Mouse (Mus musculus) urinary bladder, postnatal 14 days (tissue): Measurements from ENCODE around the gene Chil1.
A peak's percentile ranks its signal among the peaks of the same experiment; 100 is the strongest.

ENCODE experiments used
- DNase-seq: peaks from one replicate; pipeline ENCODE4 v3.0.0; 2021; ENCODE audit warnings: low spot score

Chil1 gene

DNA sequence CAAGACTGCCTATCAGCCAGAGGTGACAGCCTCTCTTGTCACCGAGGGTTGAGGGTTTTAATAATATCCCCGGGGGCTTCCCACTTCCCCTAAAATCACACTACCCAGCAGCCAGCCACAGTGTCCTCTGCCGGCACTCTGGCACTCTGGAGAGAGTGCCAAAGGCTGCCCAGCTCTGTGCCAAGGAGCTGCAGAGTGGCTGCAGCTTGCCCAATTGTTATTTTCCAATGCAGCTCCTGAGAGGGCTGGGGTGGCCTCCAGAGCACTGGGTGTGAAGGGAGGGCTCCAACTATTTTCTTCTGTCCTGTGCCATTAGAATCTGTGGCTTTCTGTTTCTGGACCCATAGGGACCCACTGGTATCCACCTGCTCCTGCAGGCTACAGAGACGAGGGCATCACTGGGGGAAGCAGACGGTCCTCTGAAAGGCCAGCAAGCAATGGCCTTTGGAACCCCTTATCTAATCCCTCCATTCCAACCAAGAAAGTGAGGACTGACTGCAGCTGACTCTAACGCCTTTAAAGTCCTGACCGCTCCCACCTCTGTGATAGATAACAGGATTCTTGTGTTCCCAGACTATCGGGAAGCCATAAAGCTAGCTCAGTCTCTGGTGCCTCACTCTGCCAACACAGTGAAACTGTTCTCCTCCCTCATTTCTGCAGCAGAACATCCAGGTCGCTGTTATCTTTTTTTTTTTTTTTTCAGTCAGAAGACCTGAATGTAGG, 23.5 kb downstream of the Chil1 start:
- DNase-seq: no peak

DNA sequence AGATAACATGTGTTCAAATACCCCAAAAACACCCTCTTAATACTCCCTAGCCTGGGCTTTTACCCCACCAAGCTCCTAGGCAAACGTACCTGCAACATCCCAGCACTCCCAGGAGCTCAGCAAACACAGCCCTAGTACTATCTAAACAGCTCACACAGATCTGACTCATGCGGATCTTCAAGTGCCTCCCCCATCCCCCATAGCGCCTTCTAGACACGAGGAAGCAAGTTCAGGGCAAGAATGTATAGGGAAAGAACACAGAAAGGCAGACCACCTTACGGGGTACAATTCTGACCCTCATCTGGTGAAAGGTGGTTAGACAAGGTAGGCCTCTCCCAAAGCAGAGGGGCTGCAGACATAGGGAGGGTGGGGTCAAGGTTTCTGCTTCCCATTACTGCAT, 24.1 kb downstream of the Chil1 start:
- peak; percentile 32 for DNase-seq

DNA sequence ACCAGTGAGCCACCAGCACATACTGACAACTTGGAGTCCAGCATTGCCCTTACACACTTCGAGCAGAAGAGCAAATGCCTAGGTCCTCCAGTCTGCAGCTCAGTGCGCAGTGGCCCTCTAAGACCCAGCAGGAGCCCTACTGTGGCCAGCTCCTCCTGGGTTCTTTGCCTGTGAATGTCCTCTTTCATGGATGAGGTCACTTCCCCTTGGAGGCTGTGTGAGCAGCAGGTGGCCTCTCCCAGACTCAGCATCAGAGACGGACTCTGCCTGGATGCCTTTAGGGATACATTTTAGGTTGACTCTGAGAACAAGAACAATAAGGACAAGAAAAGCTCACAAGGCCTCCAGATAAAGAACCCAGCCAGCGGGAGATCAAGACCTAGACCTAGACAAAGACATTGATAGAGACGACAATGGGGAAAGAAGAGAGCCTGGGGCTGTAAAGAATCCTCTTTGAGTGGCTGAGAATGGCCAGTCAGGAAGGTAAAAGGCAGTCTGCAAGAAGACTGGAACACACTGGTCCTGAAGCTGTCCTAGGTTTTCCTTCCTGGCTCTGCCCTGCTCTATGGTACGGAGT, 28.3 kb downstream of the Chil1 start:
- no peak for DNase-seq

DNA sequence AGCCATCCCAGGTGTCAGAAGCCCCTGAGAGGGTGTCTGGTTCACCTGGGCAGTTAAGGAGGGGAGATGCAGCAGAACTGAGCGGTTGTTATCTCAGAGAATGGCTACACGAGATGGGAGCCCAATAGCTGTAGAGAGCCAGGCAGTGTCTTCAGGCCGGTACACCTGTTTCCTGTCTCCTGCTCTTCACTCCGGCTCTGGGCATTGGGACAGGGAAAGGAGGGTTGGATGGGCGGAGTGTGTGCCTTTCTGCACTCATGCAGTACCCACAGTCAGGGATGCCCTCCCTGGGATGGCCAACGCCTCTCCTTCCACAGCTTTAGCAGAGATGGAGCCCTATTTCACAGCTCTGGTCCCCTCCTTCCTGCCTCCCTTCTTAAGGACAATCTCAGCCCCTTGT, 29.1 kb downstream of the Chil1 start:
- DNase-seq: no peak

DNA sequence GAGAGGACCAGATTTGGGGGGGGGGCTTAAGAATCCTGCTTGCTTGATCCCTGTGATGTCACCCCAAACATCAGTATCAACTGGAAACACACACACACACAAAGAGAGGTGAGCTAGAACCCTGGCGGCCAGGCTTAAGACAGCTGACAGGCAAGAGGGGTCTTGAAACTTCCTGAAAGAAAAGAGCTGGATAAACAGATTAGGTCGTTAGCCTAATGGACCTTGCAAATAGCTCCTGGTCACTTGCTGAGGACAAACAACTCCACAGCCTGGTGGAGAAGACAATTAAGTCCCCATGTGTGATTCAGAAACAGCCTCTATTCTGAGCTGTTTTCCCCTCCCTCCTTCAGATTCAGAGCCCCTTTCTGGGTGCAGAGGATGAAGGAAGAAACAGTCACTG, 29.7 kb downstream of the Chil1 start:
- no peak for DNase-seq

DNA sequence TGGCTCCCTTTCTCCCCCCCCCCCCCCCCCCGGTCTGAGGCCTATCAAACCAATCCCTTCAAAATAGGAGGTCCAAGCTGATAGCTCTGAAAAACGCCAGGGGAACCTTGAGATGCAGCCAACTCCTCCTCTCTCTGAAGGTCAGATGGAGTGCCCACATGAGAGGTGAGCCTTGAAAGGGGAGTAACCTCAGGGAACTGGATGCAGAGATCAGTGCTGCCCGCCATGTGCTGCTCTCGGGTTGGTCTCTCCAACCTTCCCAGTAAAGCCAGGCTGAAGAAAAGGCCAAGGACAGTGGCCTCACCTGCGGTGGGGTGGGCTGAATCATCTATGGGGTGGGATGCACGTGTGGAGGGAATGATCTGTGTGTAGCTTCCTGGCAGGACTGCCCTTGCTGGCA, 30.4 kb downstream of the Chil1 start:
- DNase-seq: no peak

DNA sequence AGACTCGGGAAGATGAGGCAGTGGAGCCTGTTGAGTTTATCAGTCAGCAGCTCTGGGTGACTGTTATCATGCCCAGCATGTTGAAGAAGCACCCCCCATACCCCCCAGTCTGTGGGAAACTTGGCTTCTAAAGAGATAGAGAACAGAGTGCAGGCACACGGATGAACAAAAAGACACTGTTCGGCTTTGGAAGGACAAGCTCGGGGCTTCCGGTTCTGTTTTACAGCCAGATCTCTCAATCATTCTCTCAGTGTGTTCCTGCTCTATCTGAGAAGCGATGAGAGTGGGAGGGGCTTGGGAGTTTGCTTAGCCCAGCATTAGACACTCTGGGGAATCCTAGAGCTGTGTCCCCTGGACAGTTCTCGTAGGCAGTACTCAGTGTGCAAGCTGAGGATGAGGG, 31.4 kb downstream of the Chil1 start:
- no peak for DNase-seq

DNA sequence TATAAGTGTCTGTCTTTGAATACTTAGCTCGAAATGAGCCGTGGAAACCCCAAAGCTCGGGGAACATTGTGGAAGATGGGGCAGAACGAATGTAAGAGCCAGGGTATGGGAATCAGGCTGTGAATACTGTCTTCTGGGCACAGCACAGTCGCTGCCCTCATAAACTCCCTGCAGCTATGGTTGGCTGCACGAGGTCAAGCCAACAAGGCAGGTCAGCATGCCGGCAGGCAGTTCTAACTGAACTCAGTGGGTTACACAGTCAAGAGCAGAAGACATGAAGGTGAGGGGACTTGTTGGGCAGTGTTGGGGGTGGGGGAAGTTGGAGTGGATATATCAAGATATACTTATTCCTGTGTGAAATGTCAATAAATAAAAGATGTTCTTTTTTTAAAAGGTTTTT, 33.1 kb downstream of the Chil1 start:
- DNase-seq: no peak

DNA sequence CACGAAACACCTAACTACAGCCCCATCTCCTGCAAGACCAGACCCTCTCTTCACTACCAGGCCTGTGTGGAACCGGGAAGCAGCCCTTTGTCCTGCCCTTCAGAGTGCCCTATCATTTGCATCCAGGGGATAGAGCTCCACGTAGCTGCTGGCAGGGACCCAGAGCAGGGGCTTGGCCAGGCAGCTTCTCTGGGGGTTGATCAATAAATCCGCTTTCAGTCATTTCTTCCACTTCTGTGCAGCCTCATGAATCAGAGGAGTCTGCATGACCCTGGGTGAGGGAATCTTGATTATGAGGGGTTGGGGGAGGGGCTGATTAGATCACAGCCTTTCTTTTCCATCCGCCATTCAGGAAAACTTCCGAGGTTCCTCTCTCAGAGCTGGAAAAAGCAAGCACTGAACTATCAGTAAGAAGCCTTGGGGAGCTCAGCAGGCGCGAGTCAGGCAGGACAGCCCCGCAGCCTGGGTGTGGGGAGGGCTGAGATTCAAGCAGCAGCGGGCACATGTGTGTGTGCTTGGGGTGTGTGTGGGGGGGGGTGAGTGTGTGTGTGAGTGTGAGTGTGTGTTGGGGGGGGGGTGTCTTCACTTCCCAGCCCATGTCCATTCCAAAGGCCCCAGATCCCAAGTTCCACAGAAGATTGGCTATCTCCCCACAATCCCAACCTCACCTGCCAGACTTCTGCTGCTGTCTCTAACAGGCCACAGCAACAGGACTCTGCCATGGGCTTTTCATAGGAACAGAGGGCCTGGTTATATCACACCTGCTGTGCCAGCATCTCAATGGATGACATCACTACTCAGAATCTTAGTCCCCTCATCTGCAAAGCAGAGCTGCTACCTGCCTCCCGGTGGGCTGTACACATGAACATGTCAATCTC, 34.0 kb downstream of the Chil1 start:
- no peak for DNase-seq

DNA sequence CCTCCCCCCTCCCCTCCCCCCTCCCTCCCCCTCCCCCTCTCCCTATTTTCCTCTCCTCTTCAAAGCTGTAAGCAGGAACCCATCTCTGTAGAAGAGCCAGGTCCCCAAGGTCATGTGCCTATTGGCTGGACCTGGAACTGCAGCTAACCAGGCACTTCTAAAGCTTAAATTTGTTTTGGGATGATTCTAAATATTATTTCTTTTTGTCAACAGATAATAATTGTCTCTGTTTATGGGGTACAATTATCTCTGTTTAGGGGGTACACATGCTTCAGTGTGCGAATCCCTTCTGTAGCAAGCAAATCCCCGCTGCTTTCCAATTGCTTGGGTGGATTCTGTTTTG, 34.6 kb downstream of the Chil1 start:
- no peak for DNase-seq

DNA sequence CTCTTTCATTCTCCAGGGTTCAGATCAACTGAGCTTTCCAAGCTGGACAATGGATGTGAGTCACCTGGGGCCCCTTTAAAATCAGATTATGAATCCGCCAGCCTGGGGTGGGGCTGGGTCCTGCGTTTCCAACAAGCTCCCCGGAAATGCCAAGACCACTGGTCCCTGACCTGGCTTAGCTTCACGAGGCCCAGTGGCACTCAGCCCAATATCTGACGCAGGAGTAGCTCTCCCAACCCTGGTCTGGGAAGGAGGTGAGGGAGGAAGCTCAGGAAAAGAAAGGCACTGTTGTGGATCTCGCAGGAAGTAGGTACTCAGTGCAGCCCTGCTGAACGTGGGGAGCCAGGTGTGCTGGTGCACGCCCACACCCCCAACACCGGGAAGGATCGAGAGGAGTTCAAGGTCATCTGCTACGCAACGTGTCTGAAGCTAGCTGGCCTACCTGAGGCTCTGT, 35.1 kb downstream of the Chil1 start:
- DNase-seq: peak; percentile 64

DNA sequence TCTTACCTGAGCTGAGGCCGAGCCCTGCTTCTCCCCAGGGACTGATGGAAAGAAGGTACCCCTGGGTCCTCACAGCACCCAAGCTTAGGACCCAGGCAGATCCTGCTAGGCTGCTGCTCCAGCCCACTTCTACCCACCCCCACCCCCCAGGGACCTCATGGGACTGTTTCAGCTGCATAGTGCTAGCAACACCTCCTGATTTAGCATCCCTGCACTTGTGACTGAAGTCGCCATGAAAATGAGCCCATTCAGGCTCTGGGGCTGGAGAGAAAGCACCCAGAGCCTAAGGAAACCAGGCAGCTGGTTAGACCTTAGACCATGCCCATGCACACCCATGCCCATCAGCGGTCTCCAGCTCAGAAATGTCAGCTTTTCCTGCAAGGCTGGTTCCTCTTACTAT, 36.0 kb downstream of the Chil1 start:
- no peak for DNase-seq

DNA sequence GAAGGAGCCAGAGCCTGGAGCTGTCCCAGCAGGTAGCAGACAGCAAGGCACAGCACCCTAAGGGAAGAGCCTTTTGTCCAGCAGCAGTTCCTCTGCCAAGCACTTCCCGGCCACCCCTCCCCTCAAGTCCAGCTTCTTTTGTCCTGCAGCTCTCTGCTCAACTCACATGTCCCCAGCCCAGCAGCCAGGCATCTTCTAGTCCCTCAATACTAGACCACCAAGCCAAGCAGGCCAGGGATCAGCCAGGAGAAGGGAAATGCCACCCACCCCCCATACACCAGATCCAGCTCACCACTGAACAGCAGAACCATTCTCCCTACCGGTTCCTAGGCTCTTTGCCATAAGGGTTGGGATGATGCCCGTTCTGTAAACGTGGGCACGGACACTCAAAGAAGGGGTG, 37.6 kb downstream of the Chil1 start:
- no peak for DNase-seq

DNA sequence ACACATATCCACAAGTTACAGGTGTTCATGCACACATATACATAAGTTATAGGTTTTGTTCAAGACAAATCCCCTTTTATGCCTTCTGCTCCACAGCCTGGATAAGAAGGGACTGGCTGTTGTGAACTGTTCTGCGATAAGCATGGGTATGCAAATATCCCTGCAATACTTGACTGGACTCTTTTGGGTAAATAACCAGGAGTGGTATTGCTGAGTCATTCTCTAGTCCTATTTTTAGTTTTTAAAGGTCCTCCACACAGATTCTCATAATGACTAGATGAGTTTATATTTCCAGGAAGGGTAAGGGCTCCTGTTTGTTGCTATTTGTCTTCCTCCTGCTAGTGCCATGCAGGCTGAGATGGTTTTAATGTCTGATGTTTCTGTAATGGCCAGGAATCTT, 39.2 kb downstream of the Chil1 start:
- no peak for DNase-seq

DNA sequence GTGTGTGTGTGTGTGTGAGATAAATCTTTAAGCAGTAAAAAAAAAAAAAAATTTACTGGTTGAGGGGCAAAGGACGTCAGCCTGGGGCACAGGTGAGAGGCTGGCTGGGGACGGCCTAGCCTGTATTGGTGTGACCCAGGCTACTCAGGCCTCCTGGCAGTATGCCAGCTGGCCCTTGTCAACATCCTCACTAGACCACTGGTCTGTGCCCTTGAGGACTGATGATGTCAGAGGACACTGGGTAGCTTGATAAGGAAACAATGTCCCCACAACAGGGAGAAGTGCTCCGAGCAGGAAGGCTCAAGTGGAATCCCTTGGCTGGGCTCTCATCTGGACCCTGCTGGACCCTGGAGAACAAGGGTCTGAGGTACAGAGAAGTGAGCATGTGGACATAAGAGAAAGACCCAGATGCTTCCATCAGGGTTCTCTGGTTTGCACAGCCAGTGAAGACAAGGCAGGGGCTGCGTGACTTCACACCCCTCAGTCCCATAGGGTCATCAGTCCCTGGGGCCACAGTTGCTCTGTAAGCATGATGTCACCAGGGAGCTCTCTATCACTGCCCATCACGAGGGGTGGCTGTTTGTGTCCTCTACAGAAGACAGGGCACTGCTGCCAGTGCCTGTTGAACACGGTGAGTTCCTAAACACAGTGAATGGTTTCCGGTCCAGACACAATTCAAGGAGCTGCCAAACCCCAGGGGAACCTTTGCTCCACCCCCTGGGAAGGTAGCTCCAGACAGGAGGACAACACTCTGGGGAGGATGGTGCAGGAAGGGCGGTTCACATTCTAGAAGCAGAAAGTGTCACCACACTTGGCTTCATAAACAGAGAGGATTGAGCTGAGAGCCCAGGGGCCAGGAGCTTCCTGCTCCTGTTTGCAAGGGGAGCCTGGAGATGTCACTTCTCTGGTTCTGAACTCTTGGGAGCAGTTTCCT, 40.4 kb downstream of the Chil1 start:
- no peak for DNase-seq

DNA sequence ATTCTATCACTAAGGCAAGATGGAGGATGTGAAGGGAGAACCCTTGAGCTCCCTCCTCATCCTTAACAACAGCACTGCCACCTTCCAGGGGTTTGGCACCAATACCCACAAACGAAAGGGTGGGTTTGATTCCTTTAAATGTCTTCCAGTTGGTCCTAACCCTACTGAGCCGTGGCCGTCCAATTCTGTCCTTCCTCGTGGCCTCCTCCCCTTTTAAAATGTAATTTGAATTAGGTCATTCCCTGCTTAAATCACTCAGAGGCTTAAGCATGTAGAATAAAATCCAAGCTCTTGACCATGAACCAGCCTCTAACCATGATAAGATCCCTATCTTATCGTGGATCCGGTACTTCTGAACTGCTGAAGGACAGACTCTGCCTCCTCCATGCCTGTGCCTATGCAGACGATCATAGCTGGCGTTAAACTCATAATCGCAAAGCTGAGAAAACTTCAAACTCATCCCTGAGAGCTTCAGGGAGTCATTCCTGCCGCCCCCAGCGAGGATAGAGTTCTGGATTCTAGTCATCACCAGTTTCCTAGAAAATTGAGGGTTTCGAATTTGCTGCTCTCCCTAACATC, 42.8 kb downstream of the Chil1 start:
- DNase-seq: no peak

DNA sequence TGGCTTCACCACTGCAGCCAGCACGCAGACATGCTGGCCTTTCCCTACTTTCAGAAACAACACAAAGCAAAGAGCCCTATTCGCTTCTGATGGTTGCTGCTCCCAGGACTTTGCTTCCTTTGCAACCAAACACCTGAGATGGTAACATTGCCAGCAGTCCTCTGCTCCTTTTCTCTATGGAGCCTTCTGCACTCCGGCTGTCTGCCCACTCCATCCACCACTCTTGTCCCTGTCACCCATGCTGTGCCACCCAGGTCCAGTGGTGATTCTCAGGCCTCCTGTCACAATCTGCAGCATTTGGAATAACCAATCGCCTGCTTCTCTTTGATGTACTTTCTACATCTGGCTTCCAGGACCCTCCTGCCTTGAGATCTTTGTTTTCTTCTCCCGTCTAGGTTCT, 43.4 kb downstream of the Chil1 start:
- no peak for DNase-seq

DNA sequence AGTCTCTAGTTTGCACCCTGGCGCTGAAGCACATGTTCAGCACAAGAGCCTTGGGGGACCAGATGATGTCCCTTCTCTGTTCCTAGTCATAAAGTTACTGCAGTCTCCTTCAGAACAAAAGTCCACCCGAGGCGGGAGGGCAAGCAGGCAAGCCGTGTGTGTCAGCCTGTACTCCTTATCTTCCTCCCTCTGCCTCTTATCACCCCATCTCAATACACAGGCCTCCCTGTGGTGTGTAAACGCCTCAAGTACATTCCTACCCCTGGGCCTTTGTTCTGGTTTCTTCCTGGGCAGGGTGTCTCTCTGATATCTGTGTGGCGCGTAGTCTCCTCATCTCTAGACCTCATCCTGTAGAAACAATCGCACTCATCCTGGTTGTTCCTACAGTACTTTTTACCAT, 44.8 kb downstream of the Chil1 start:
- DNase-seq: no peak

DNA sequence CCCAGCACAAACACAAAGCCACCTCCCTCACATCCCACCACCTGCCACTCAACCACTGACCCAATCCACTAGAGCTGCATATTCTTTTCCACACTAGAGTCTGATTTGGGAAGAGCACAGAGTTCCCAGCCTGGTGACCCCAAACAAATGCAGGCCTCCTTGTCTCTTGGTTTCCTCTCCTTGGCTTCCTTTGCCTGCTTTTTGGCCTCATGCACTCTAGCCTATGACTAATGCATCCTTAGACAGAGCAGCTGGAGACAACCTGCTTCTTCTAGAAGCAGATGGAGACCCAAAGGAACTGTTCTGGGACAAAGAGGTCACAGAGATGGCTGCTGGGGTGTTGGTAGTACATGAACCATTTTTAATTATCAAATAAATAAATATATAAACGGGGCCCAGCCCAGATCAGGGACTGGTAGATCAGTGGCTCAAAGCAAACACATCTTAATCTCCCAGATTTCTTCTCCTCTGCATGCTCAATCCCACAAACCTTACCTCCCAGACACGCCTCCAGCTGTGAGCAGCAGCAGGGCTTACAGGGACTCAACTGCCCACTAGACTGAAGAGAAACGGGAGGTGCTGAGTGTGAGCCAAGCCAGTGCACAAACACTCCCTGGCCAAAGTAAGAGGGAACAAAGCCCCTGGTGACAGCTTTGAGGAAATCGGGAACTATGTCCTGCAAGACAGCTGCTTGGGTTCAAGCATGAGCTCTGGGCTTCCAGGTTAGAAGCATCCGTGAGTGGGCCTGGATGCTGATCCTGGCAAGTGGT, 48.0 kb downstream of the Chil1 start:
- no peak for DNase-seq

DNA sequence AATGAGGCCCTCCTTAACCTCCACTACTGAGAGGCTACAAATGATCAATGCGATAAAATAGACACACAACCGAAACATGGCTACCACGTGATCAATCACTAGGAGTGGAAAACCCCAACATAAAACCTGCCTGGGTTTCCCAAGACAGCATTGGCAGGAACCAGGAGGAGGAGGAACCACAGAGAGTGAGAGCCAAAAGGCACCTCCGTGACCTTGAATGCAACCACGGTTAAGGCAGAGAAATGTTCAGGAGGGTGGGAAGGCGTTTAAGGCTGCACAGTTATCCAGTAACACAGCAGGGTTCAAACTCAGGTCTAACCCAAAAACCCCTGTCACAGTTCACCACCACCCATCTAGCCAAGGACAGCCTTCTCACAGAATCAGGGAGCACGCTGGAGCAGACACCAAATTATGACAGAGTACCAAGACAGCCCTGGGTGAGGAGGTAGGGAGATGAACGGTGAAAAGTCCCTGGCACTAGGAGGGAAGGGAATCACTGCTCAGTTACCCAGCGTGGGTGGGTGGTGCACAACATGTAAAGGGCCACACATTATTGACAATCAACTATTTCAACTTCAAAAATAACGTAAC, 48.8 kb downstream of the Chil1 start:
- no peak for DNase-seq

DNA sequence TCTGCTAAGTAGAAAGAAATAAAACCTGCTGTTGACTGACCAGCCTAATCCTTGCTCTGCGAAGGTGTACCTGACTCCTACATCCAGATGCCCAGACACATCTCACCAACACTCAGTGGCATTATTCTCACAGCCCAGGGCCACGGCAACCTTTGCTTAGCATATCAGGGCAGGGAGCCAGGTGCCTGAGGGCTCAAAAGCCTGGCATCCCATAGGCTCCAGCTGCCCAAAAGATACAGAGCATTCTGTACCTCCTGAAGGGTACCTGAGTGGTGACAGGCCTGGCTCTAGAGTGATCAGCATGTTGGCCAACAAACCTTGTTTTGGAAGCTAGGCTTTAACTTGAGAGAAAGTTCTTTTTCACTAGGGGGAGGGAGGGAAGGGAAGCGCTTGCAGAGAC, 49.3 kb downstream of the Chil1 start:
- peak; percentile 43 for DNase-seq
